Mouse (Mus musculus) embryonic facial prominence, embryonic 11.5 days (tissue): ENCODE results near the gene Coro1b. TPM values are rescaled to one million over a fixed set of nuclear protein-coding genes. Genes with fewer than 3 reads are reported as not detected.

Source experiments
- ATAC-seq: fragments of 200-750 bp; cut with Nextera tagmentation; replicated peaks from 2 replicates; pipeline ENCODE4 v1.8.0; 2017; ENCODE audit warnings: low read depth; ENCODE audit not compliant: insufficient number of reproducible peaks, low FRiP score, low TSS enrichment
- DNase-seq: peaks from one replicate; pipeline ENCODE4 v3.0.0-alpha.2; 2015; ENCODE audit warnings: low spot score
- H3K27ac ChIP-seq: fragments of 300-500 bp; sonication (generic); replicated peaks from 2 replicates; pipeline ENCODE4 v1.5.1; 2014; ENCODE audit warnings: mild to moderate bottlenecking, low read depth, low read length, control low read depth
- H3K27me3 ChIP-seq: fragments of 300-500 bp; sonication (generic); 2 replicates; pipeline ENCODE4 v1.6.1; 2014; ENCODE audit warnings: mild to moderate bottlenecking, low read length, moderate library complexity, mixed read lengths; ENCODE audit not compliant: control insufficient read depth, insufficient read depth
- H3K36me3 ChIP-seq: fragments of 300-500 bp; sonication (generic); replicated peaks from 2 replicates; pipeline ENCODE4 v1.6.1; 2014; ENCODE audit warnings: low read depth, mild to moderate bottlenecking, low read length, moderate library complexity, mixed read lengths; ENCODE audit not compliant: control insufficient read depth, insufficient read depth
- H3K4me1 ChIP-seq: fragments of 300-500 bp; sonication (generic); 2 replicates; pipeline ENCODE4 v1.6.1; 2014; ENCODE audit warnings: low read length, mixed read lengths; ENCODE audit not compliant: control insufficient read depth, insufficient read depth
- H3K4me2 ChIP-seq: fragments of 300-500 bp; sonication (generic); 2 replicates; pipeline ENCODE4 v1.6.1; 2014; ENCODE audit warnings: low read depth, mild to moderate bottlenecking, control low read depth, low read length, moderate library complexity
- H3K4me3 ChIP-seq: fragments of 300-500 bp; sonication (generic); 2 replicates; pipeline ENCODE4 v1.5.1; 2014; ENCODE audit warnings: low read depth, low read length, control low read depth
- H3K9ac ChIP-seq: fragments of 300-500 bp; sonication (generic); replicated peaks from 2 replicates; pipeline ENCODE4 v1.6.1; 2014; ENCODE audit warnings: mild to moderate bottlenecking, control low read depth, low read length
- H3K9me3 ChIP-seq: fragments of 300-500 bp; sonication (generic); replicated peaks from 2 replicates; pipeline ENCODE4 v1.6.1; 2016; ENCODE audit warnings: mild to moderate bottlenecking, low read length, inconsistent platforms, mixed read lengths; ENCODE audit not compliant: control insufficient read depth
- WGBS: fragments of 180-500 bp; shearing (Covaris S2); extraction: QIAGEN DNeasy Blood & Tissue Kit; methylation state at CpG from one replicate; pipeline ENCODE4 v1.1.7; 2014; 5-methylcytosine and 5-hydroxymethylcytosine counted together
- polyA plus RNA-seq: library from polyadenylated mRNA; unstranded; fragments of >200 nt; fragmentation: Nextera tagmentation; extraction: Ambion mirVana; gene quantifications from 2 replicates; pipeline ENCODE4 v1.2.1, GENCODE M21; 2014

Coro1b gene
- polyA plus RNA-seq, 1 experiment from 2014 or later: 108 TPM

- Histone ChIP-seq H3K4me2 (no peak overlapping the region), H3K27ac (no peak overlapping the region), H3K4me3 (no peak overlapping the region), H3K4me1 (peaks cover 6% of the 10 kb centered on the region; the same call in 1 of the 2 replicates), H3K36me3 (no peaks in the 10 kb centered on the region), H3K9ac (0 out of 2 replicates have a peak overlapping the region, but pooled peaks have one; percentile 15), H3K27me3 (no peaks in the 10 kb centered on the region), H3K9me3 (no peaks in the 10 kb centered on the region)
- no peak for DNase-seq
- 83% methylated on average over 10 of the region's 10 CpGs for WGBS
- no peak for ATAC-seq
Observed at GRCm38 (mm10) chr19:4170723-4171392, 22.4 kb downstream of the Coro1b start.

- Histone ChIP-seq H3K9ac (no peak overlapping the region), H3K9me3 (no peaks in the 10 kb centered on the region), H3K36me3 (no peaks in the 10 kb centered on the region), H3K27me3 (no peaks in the 10 kb centered on the region), H3K4me1 (peaks cover 6% of the 10 kb centered on the region; the same call in 1 of the 2 replicates), H3K27ac (no peak overlapping the region), H3K4me2 (no peak overlapping the region), H3K4me3 (no peak overlapping the region)
- WGBS: 61% methylated on average over 13 of the region's 13 CpGs
- ATAC-seq (no peak), DNase-seq (no peak)
Observed at GRCm38 (mm10) chr19:4171393-4172290, 23.2 kb downstream of the Coro1b start.

GRCm38 (mm10) chr19:4172925-4173324 is 24.5 kb downstream of the Coro1b start:
- H3K27me3 ChIP-seq: no peaks in the 10 kb centered on the region
- H3K9ac ChIP-seq: no peak overlapping the region; the same call in 1 of the 2 replicates
- no peaks in the 10 kb centered on the region for H3K9me3 ChIP-seq

GRCm38 (mm10) chr19:4175368-4175947 is 27.0 kb downstream of the Coro1b start, which contains the start of gene Carns1:
Gene Carns1 (minus strand): TSS chr19:4175479.
- Histone ChIP-seq H3K27ac (no peak within 1 kb of the TSS), H3K27me3 (no peaks in the 10 kb centered on the region), H3K36me3 (no peaks in the 10 kb centered on the region), H3K9ac (peak within 1 kb of the TSS; percentile 33), H3K9me3 (no peaks in the 10 kb centered on the region), H3K4me2 (peak within 1 kb of the TSS; percentile 33), H3K4me3 (no peak within 1 kb of the TSS), H3K4me1 (peaks cover 3% of the 10 kb centered on the region; the same call in 1 of the 2 replicates)
- WGBS: 3% methylated on average over 11 of the region's 11 CpGs
- ATAC-seq (peak; percentile 68; the same call in 1 of the 2 replicates), DNase-seq (peak; percentile 27)

More at GRCm38 (mm10) chr19:4172925-4173324, 24.5 kb downstream of the Coro1b start:
- ATAC-seq (no peak), DNase-seq (no peak)
- Histone ChIP-seq H3K27ac (no peak overlapping the region), H3K4me1 (peaks cover 6% of the 10 kb centered on the region; the same call in 1 of the 2 replicates), H3K4me3 (no peak overlapping the region), H3K36me3 (no peaks in the 10 kb centered on the region), H3K4me2 (no peak overlapping the region)
- 56% methylated on average over 11 of the region's 11 CpGs for WGBS

GRCm38 (mm10) chr19:4180411-4180810 is 32.0 kb downstream of the Coro1b start:
- ATAC-seq (no peak), DNase-seq (no peak)
- no peaks in the 10 kb centered on the region for H3K27me3 ChIP-seq
- WGBS: 84% methylated on average over 7 of the region's 7 CpGs
- no peak overlapping the region for H3K4me3 ChIP-seq
- H3K4me2 ChIP-seq: no peak overlapping the region
- no peaks in the 10 kb centered on the region for H3K4me1 ChIP-seq
- no peak overlapping the region for H3K9ac ChIP-seq
- no peaks in the 10 kb centered on the region for H3K36me3 ChIP-seq
- H3K27ac ChIP-seq: no peak overlapping the region
- no peaks in the 10 kb centered on the region for H3K9me3 ChIP-seq

GRCm38 (mm10) chr19:4181892-4182291 is 33.5 kb downstream of the Coro1b start:
- 37% methylated on average over 3 of the region's 3 CpGs for WGBS

GRCm38 (mm10) chr19:4183689-4184088 is 35.3 kb downstream of the Coro1b start:
- Histone ChIP-seq H3K27me3 (no peaks in the 10 kb centered on the region), H3K4me1 (no peaks in the 10 kb centered on the region), H3K9me3 (no peaks in the 10 kb centered on the region), H3K36me3 (no peaks in the 10 kb centered on the region), H3K9ac (no peak overlapping the region), H3K4me3 (no peak overlapping the region), H3K27ac (no peak overlapping the region), H3K4me2 (no peak overlapping the region)
- ATAC-seq (no peak), DNase-seq (no peak)
- WGBS: 64% methylated on average over 2 of the region's 2 CpGs

More at GRCm38 (mm10) chr19:4181892-4182291, 33.5 kb downstream of the Coro1b start:
- H3K9ac ChIP-seq: no peak overlapping the region
- no peaks in the 10 kb centered on the region for H3K4me1 ChIP-seq
- H3K4me3 ChIP-seq: no peak overlapping the region
- no peaks in the 10 kb centered on the region for H3K36me3 ChIP-seq
- DNase-seq (peak; percentile 41), ATAC-seq (no peak)
- H3K27ac ChIP-seq: no peak overlapping the region
- no peak overlapping the region for H3K4me2 ChIP-seq
- H3K27me3 ChIP-seq: no peaks in the 10 kb centered on the region
- H3K9me3 ChIP-seq: no peaks in the 10 kb centered on the region
